In genomic region chr7:81075732-81076131, GRCm38 (mm10) we compare ENCODE assay signal across 16 mouse cellular contexts. TPM values are rescaled to one million over a fixed set of nuclear protein-coding genes. Genes with fewer than 3 reads are reported as not detected.
DNase-seq lines count a peak whose midpoint lies in the region; ATAC-seq lines count a peak whose summit lies in the region.
"Had no signal": no experiment of that assay in that cellular context is flagged by ENCODE, and none has a peak within 500 bp of the region (broad histone marks: within the 10 kb centered on the region; RNA-seq: fewer than 3 reads in every experiment).

No protein-coding gene starts in this region.

- no peak overlapping the region for H3K4me3 ChIP-seq in heart, embryonic 14.5 days (ENCODE audit: control insufficient read depth in 1 of 2, insufficient read depth in 1 of 2, low read depth in 1 of 2, low read length in 2 of 2)
- no peak overlapping the region for H3K4me3 ChIP-seq in neural tube, embryonic 11.5 days (ENCODE audit: low read depth, low read length)
- H3K4me3 ChIP-seq in intestine, embryonic 15.5 days (replicated peaks): no peak overlapping the region
- H3K4me3 ChIP-seq in stomach, embryonic 15.5 days (replicated peaks): no peak overlapping the region
- H3K4me3 ChIP-seq: embryonic facial prominence, embryonic 15.5 days; forebrain, embryonic 15.5 days; hindbrain, embryonic 12.5 days had no signal

- H3K4me2 ChIP-seq in heart, embryonic 14.5 days (ENCODE audit: low read length): no peak overlapping the region
- no peak overlapping the region for H3K4me2 ChIP-seq in neural tube, embryonic 11.5 days (ENCODE audit: low read depth)
- H3K4me2 ChIP-seq in intestine, embryonic 15.5 days (replicated peaks): no peak overlapping the region
- H3K4me2 ChIP-seq in stomach, embryonic 15.5 days: no peak overlapping the region
- H3K4me2 ChIP-seq: embryonic facial prominence, embryonic 15.5 days; forebrain, embryonic 15.5 days; hindbrain, embryonic 12.5 days had no signal

- no peaks in the 10 kb centered on the region for H3K27me3 ChIP-seq in heart, embryonic 14.5 days (ENCODE audit: control insufficient read depth, insufficient read depth, low read length)
- no peaks in the 10 kb centered on the region for H3K27me3 ChIP-seq in neural tube, embryonic 11.5 days (ENCODE audit: control insufficient read depth, insufficient read depth, low read length)
- no peaks in the 10 kb centered on the region for H3K27me3 ChIP-seq in intestine, embryonic 15.5 days (replicated peaks)
- no peaks in the 10 kb centered on the region for H3K27me3 ChIP-seq in stomach, embryonic 15.5 days (replicated peaks)
- H3K27me3 ChIP-seq: embryonic facial prominence, embryonic 15.5 days; forebrain, embryonic 15.5 days; hindbrain, embryonic 12.5 days had no signal

- no peak for DNase-seq in heart, adult 18-20 months
- DNase-seq in neural tube, embryonic 11.5 days (ENCODE audit: low spot score): peak; percentile 8
- DNase-seq in neural tube, embryonic 10.5 days (ENCODE audit: extremely low spot score, low spot score): no peak
- no peak for DNase-seq in layer of hippocampus, postnatal 14 days (ENCODE audit: low spot score in 2 of 2)
- no peak for DNase-seq in adrenal gland, postnatal 4 days (ENCODE audit: low spot score in 2 of 2)
- DNase-seq: cerebellum, adult 2 months; kidney, adult 8-10 months; right cerebral cortex, postnatal 14 days had no signal

- peak overlapping the region; percentile 32; the same call in 1 of the 2 replicates for H3K9ac ChIP-seq in heart, embryonic 14.5 days (ENCODE audit: low read length)
- no peak overlapping the region for H3K9ac ChIP-seq in neural tube, embryonic 11.5 days (ENCODE audit: low read length)
- no peak overlapping the region for H3K9ac ChIP-seq in intestine, embryonic 15.5 days
- no peak overlapping the region for H3K9ac ChIP-seq in stomach, embryonic 15.5 days
- H3K9ac ChIP-seq: embryonic facial prominence, embryonic 15.5 days; forebrain, embryonic 15.5 days; hindbrain, embryonic 12.5 days; liver, embryonic 14.5 days had no signal

- no peaks in the 10 kb centered on the region for H3K9me3 ChIP-seq in heart, embryonic 14.5 days (ENCODE audit: control insufficient read depth, low read length)
- H3K9me3 ChIP-seq in neural tube, embryonic 11.5 days (ENCODE audit: control insufficient read depth, low read length): no peaks in the 10 kb centered on the region
- H3K9me3 ChIP-seq in intestine, embryonic 15.5 days: no peaks in the 10 kb centered on the region
- no peaks in the 10 kb centered on the region for H3K9me3 ChIP-seq in stomach, embryonic 15.5 days
- H3K9me3 ChIP-seq: embryonic facial prominence, embryonic 15.5 days; forebrain, embryonic 15.5 days; hindbrain, embryonic 12.5 days had no signal

- H3K36me3 ChIP-seq in heart, embryonic 14.5 days (ENCODE audit: control insufficient read depth, insufficient read depth, low read length): peaks cover 75% of the 10 kb centered on the region
- no peaks in the 10 kb centered on the region for H3K36me3 ChIP-seq in neural tube, embryonic 11.5 days (ENCODE audit: control insufficient read depth, insufficient read depth, low read length)
- H3K36me3 ChIP-seq in intestine, embryonic 15.5 days: no peaks in the 10 kb centered on the region
- H3K36me3 ChIP-seq in stomach, embryonic 15.5 days: no peaks in the 10 kb centered on the region
- H3K36me3 ChIP-seq: embryonic facial prominence, embryonic 15.5 days; forebrain, embryonic 15.5 days; hindbrain, embryonic 12.5 days had no signal

- WGBS in heart, embryonic 14.5 days: 48% methylated on average over 5 of the region's 5 CpGs
- WGBS in neural tube, embryonic 11.5 days: 88% methylated on average over 5 of the region's 5 CpGs
- 84% methylated on average over 5 of the region's 5 CpGs for WGBS in intestine, embryonic 15.5 days
- WGBS in stomach, embryonic 15.5 days: 69% methylated on average over 5 of the region's 5 CpGs

- peaks cover 61 to 78% of the 10 kb centered on the region in 2 experiments for H3K4me1 ChIP-seq in heart, embryonic 14.5 days (ENCODE audit: control insufficient read depth in 2 of 2, insufficient read depth in 2 of 2, low read length in 2 of 2)
- no peaks in the 10 kb centered on the region; the same call in 1 of the 2 replicates for H3K4me1 ChIP-seq in neural tube, embryonic 11.5 days (ENCODE audit: control insufficient read depth, insufficient read depth, low read length)
- peaks cover 29% of the 10 kb centered on the region for H3K4me1 ChIP-seq in intestine, embryonic 15.5 days (replicated peaks)
- H3K4me1 ChIP-seq in stomach, embryonic 15.5 days: peaks cover 19% of the 10 kb centered on the region
- H3K4me1 ChIP-seq: forebrain, embryonic 15.5 days had no signal

- peak overlapping the region; percentile 77 to 98 for H3K27ac ChIP-seq in heart, embryonic 14.5 days (replicated peaks in 1 of 2; ENCODE audit: control insufficient read depth in 1 of 2, insufficient read depth in 1 of 2, low read depth in 2 of 2, low read length in 2 of 2)
- no peak overlapping the region for H3K27ac ChIP-seq in neural tube, embryonic 11.5 days (ENCODE audit: low read depth, low read length)
- 0 out of 2 replicates have a peak overlapping the region, but pooled peaks have one; percentile 33 for H3K27ac ChIP-seq in intestine, embryonic 15.5 days
- H3K27ac ChIP-seq in stomach, embryonic 15.5 days: peak overlapping the region; percentile 69; the same call in 1 of the 2 replicates
- H3K27ac ChIP-seq: embryonic facial prominence, embryonic 15.5 days; forebrain, embryonic 15.5 days; hindbrain, embryonic 12.5 days; liver, embryonic 14.5 days had no signal

- ATAC-seq in heart, embryonic 14.5 days (ENCODE audit: insufficient number of reproducible peaks, insufficient read depth, low FRiP score, low read depth): no peak
- ATAC-seq in neural tube, embryonic 11.5 days (ENCODE audit: insufficient read depth, low FRiP score, low TSS enrichment): no peak
- ATAC-seq in intestine, embryonic 15.5 days: no peak
- ATAC-seq in stomach, embryonic 15.5 days (ENCODE audit: insufficient read depth, low FRiP score, low read depth): no peak
- ATAC-seq: forebrain, embryonic 15.5 days had no signal

RNA-seq across cellular contexts. Expression of gene Alpk3, which starts 18.3 kb away (rescaled TPM):
- polyA plus RNA-seq in heart, embryonic 14.5 days (2014; fragmentation: Nextera tagmentation; extraction: Ambion mirVana): 22.8 and 25.3 TPM in 2 replicates
- total RNA-seq in heart, adult 18-20 months (2021): 100 to 1,000 TPM; 112 to 119 TPM
- 0.76 and 1.1 TPM in 2 replicates for polyA plus RNA-seq in neural tube, embryonic 11.5 days (2014; fragmentation: Nextera tagmentation; extraction: Ambion mirVana)
- polyA plus RNA-seq in intestine, embryonic 15.5 days (2015; fragmentation: Nextera tagmentation; extraction: Ambion mirVana): 4.0 and 5.2 TPM in 2 replicates
- 0.64 and 0.84 TPM in 2 replicates for polyA plus RNA-seq in stomach, embryonic 15.5 days (2015; fragmentation: Nextera tagmentation; extraction: Ambion mirVana)
- 1 to 10 TPM in 1 of 2 experiments, under 1 TPM in 1; 0.86 to 1.4 TPM for total RNA-seq in layer of hippocampus, postnatal 14 days (2021)
- total RNA-seq in adrenal gland, postnatal 4 days (2021): 1 to 10 TPM; 2.0 to 4.7 TPM

RNA-seq across cellular contexts. Expression of gene Slc28a1, which starts 38.9 kb away (rescaled TPM):
- polyA plus RNA-seq in heart, embryonic 14.5 days (2014; fragmentation: Nextera tagmentation; extraction: Ambion mirVana): 0.07 and 0.11 TPM in 2 replicates
- under 1 TPM; 0.12 to 0.21 TPM for total RNA-seq in heart, adult 18-20 months (2021)
- not detected in 2 replicates for polyA plus RNA-seq in neural tube, embryonic 11.5 days (2014; fragmentation: Nextera tagmentation; extraction: Ambion mirVana)
- polyA plus RNA-seq in intestine, embryonic 15.5 days (2015; fragmentation: Nextera tagmentation; extraction: Ambion mirVana): 5.1 and 6.9 TPM in 2 replicates
- polyA plus RNA-seq in stomach, embryonic 15.5 days (2015; fragmentation: Nextera tagmentation; extraction: Ambion mirVana): 0.71 and 1.5 TPM in 2 replicates
- total RNA-seq in layer of hippocampus, postnatal 14 days (2021): not detected
- total RNA-seq in adrenal gland, postnatal 4 days (2021): under 1 TPM; 0.56 TPM
- polyA plus RNA-seq: CD4-positive, CD25-positive, alpha-beta regulatory T cell, adult 4 months; embryonic facial prominence, embryonic 15.5 days; forebrain, embryonic 15.5 days; hindbrain, embryonic 12.5 days had no signal
